8 mouse cellular contexts compared by ENCODE assay signal in the genomic region with DNA sequence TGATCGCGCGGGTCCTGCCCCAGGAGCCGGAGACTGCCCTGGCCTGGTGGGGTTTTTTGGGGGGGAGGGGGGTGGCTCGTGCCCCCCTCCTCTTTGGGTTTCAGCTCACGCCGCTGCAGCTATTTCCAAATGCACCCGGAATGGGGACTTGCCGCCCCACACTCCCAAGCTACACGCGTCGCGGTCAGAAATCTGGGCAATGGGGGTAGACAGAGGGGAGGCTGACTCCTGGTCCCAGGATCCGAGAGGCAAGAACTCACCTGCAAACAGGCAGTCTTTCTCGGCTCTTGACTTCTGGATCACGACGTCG. TPM values are rescaled to one million over a fixed set of nuclear protein-coding genes. Genes with fewer than 3 reads are reported as not detected.
DNase-seq lines count a peak whose midpoint lies in the region; ATAC-seq lines count a peak whose summit lies in the region.

No protein-coding gene starts in this region.

- H3K9ac ChIP-seq in heart, embryonic 12.5 days = peak overlapping the region; percentile 95
- H3K9ac ChIP-seq in embryonic facial prominence, embryonic 11.5 days (replicated peaks; ENCODE audit: low read length) = peak overlapping the region; percentile 87
- H3K9ac ChIP-seq in hindbrain, embryonic 16.5 days (ENCODE audit: low read depth, low read length) = peak overlapping the region; percentile 92
- peak overlapping the region; percentile 88 for H3K9ac ChIP-seq in midbrain, embryonic 16.5 days (ENCODE audit: low read depth, low read length)

- H3K4me3 ChIP-seq in heart, embryonic 12.5 days = peak overlapping the region; percentile 83
- peak overlapping the region; percentile 81 for H3K4me3 ChIP-seq in embryonic facial prominence, embryonic 11.5 days (ENCODE audit: low read depth, low read length)
- H3K4me3 ChIP-seq in hindbrain, embryonic 16.5 days (ENCODE audit: low read length) = peak overlapping the region; percentile 76
- peak overlapping the region; percentile 66 for H3K4me3 ChIP-seq in midbrain, embryonic 16.5 days (ENCODE audit: low read depth, low read length)

- H3K4me2 ChIP-seq in heart, embryonic 12.5 days = peak overlapping the region; percentile 73
- H3K4me2 ChIP-seq in embryonic facial prominence, embryonic 11.5 days (ENCODE audit: low read depth, low read length) = peak overlapping the region; percentile 77
- peak overlapping the region; percentile 55 for H3K4me2 ChIP-seq in hindbrain, embryonic 16.5 days (ENCODE audit: low read length)
- peak overlapping the region; percentile 68 for H3K4me2 ChIP-seq in midbrain, embryonic 16.5 days (ENCODE audit: low read length)

- no peaks in the 10 kb centered on the region for H3K9me3 ChIP-seq in heart, embryonic 12.5 days (replicated peaks)
- H3K9me3 ChIP-seq in embryonic facial prominence, embryonic 11.5 days (replicated peaks; ENCODE audit: control insufficient read depth, low read length) = no peaks in the 10 kb centered on the region
- H3K9me3 ChIP-seq in hindbrain, embryonic 16.5 days (ENCODE audit: control insufficient read depth, low read length) = no peaks in the 10 kb centered on the region
- no peaks in the 10 kb centered on the region for H3K9me3 ChIP-seq in midbrain, embryonic 16.5 days (replicated peaks; ENCODE audit: control insufficient read depth, low read length, poor library complexity, severe bottlenecking)

- H3K36me3 ChIP-seq in heart, embryonic 12.5 days = no peaks in the 10 kb centered on the region
- H3K36me3 ChIP-seq in embryonic facial prominence, embryonic 11.5 days (replicated peaks; ENCODE audit: control insufficient read depth, insufficient read depth, low read depth, low read length) = no peaks in the 10 kb centered on the region
- no peaks in the 10 kb centered on the region for H3K36me3 ChIP-seq in hindbrain, embryonic 16.5 days (ENCODE audit: control insufficient read depth, insufficient read depth, low read length)
- H3K36me3 ChIP-seq in midbrain, embryonic 16.5 days (ENCODE audit: control insufficient read depth, insufficient read depth, low read length) = no peaks in the 10 kb centered on the region

- 0 out of 2 replicates have a peak, but pooled peaks cover 2% of the 10 kb centered on the region for H3K27me3 ChIP-seq in heart, embryonic 12.5 days (replicated peaks)
- H3K27me3 ChIP-seq in embryonic facial prominence, embryonic 11.5 days (ENCODE audit: control insufficient read depth, insufficient read depth, low read length) = no peaks in the 10 kb centered on the region
- no peaks in the 10 kb centered on the region for H3K27me3 ChIP-seq in hindbrain, embryonic 16.5 days (replicated peaks; ENCODE audit: control insufficient read depth, insufficient read depth, low read length)
- H3K27me3 ChIP-seq in midbrain, embryonic 16.5 days (ENCODE audit: control insufficient read depth, insufficient read depth, low read depth, low read length) = no peaks in the 10 kb centered on the region

- 2% methylated on average over 17 of the region's 18 CpGs for WGBS in heart, embryonic 12.5 days
- WGBS in embryonic facial prominence, embryonic 11.5 days = under 1% methylated on average over 18 of the region's 18 CpGs
- 0% methylated on average over 18 of the region's 18 CpGs for WGBS in hindbrain, embryonic 16.5 days
- 0% methylated on average over 18 of the region's 18 CpGs for WGBS in midbrain, embryonic 16.5 days

- peaks cover 43% of the 10 kb centered on the region for H3K4me1 ChIP-seq in heart, embryonic 12.5 days (replicated peaks)
- H3K4me1 ChIP-seq in embryonic facial prominence, embryonic 11.5 days (ENCODE audit: control insufficient read depth, insufficient read depth, low read length) = no peaks in the 10 kb centered on the region
- peaks cover 19% of the 10 kb centered on the region for H3K4me1 ChIP-seq in hindbrain, embryonic 16.5 days (ENCODE audit: control insufficient read depth, insufficient read depth, low read depth, low read length)
- H3K4me1 ChIP-seq in midbrain, embryonic 16.5 days (ENCODE audit: control insufficient read depth, insufficient read depth, low read length) = peaks cover 31% of the 10 kb centered on the region

- DNase-seq in heart, adult 9 months (ENCODE audit: low spot score in 2 of 2) = no peak
- DNase-seq in CD4-positive, CD25-positive, alpha-beta regulatory T cell, adult 2 months (ENCODE audit: low read depth, low spot score) = peak; percentile 59
- DNase-seq in embryonic facial prominence, embryonic 11.5 days (ENCODE audit: low spot score) = peak; percentile 59
- no peak for DNase-seq in spleen, adult 18-20 months

- ATAC-seq in heart, embryonic 12.5 days (ENCODE audit: insufficient number of reproducible peaks, low FRiP score) = peak; percentile 23; the same call in 1 of the 2 replicates
- ATAC-seq in embryonic facial prominence, embryonic 11.5 days (replicated peaks; ENCODE audit: insufficient number of reproducible peaks, low FRiP score, low TSS enrichment, low read depth) = peak; percentile 45
- ATAC-seq in hindbrain, embryonic 16.5 days = peak; percentile 58
- peak; percentile 69 for ATAC-seq in midbrain, embryonic 16.5 days
- ATAC-seq in monocyte, adult 5-6 weeks (replicated peaks; ENCODE audit: insufficient number of reproducible peaks, low FRiP score, low TSS enrichment, poor library complexity, severe bottlenecking) = no peak

- peak overlapping the region; percentile 87 for H3K27ac ChIP-seq in heart, embryonic 12.5 days (ENCODE audit: poor library complexity, severe bottlenecking)
- peak overlapping the region; percentile 66 for H3K27ac ChIP-seq in embryonic facial prominence, embryonic 11.5 days (replicated peaks; ENCODE audit: low read depth, low read length)
- H3K27ac ChIP-seq in hindbrain, embryonic 16.5 days (ENCODE audit: low read depth, low read length) = peak overlapping the region; percentile 95
- peak overlapping the region; percentile 92 for H3K27ac ChIP-seq in midbrain, embryonic 16.5 days (ENCODE audit: low read length)

RNA-seq across cellular contexts. Expression of a gene that starts 0.5 kb away (rescaled TPM):
- polyA plus RNA-seq in heart, embryonic 12.5 days (2016; fragmentation: Nextera tagmentation; extraction: Ambion mirVana) = 15.4 and 15.6 TPM in 2 replicates
- polyA plus RNA-seq in embryonic facial prominence, embryonic 11.5 days (2014; fragmentation: Nextera tagmentation; extraction: Ambion mirVana) = 17.3 and 18.8 TPM in 2 replicates
- polyA plus RNA-seq in hindbrain, embryonic 16.5 days (2015; fragmentation: Nextera tagmentation; extraction: Ambion mirVana) = 27.2 and 30.5 TPM in 2 replicates
- polyA plus RNA-seq in midbrain, embryonic 16.5 days (2015; fragmentation: Nextera tagmentation; extraction: Ambion mirVana) = 31.2 and 33.7 TPM in 2 replicates
- 45.1 to 76.7 TPM (median 48.1 TPM) in 3 replicates for total RNA-seq in monocyte, adult 5-6 weeks (2017)

Comparison
In these comparisons a context has a peak if more than half of its experiments do, and no peak if none do; other contexts are left out.
1. DNase-seq: peak in CD4-positive, CD25-positive, alpha-beta regulatory T cell, adult 2 months (single experiment) and embryonic facial prominence, embryonic 11.5 days (single experiment); none in heart, adult 9 months (0 of 2) and spleen, adult 18-20 months (0 of 2).
2. Peak in every context shown above with its lines, with median percentiles within 50 percentile points of each other: H3K27ac ChIP-seq, H3K4me2 ChIP-seq, H3K4me3 ChIP-seq and H3K9ac ChIP-seq.